Mouse (Mus musculus) hindbrain, embryonic 15.5 days (tissue): Measurements from ENCODE around the gene P4ha2. TPM values are rescaled to one million over a fixed set of nuclear protein-coding genes. Genes with fewer than 3 reads are reported as not detected.

Experiments used
- ATAC-seq: fragments of 200-750 bp; cut with Nextera tagmentation; 2 replicates; pipeline ENCODE4 v1.8.0; 2017; ENCODE audit warnings: low read depth, moderate number of reproducible peaks, moderate TSS enrichment; ENCODE audit not compliant: low FRiP score
- H3K27ac ChIP-seq: fragments of 300-500 bp; sonication (generic); replicated peaks from 2 replicates; pipeline ENCODE4 v1.5.1; 2015; ENCODE audit warnings: mild to moderate bottlenecking, inconsistent platforms
- H3K27me3 ChIP-seq: fragments of 300-500 bp; sonication (generic); 2 replicates; pipeline ENCODE4 v1.6.1; 2015; ENCODE audit warnings: control low read depth, inconsistent platforms
- H3K36me3 ChIP-seq: fragments of 300-500 bp; sonication (generic); 2 replicates; pipeline ENCODE4 v1.6.1; 2015; ENCODE audit warnings: control low read depth, inconsistent platforms
- H3K4me1 ChIP-seq: fragments of 300-500 bp; sonication (generic); replicated peaks from 2 replicates; pipeline ENCODE4 v1.6.1; 2015; ENCODE audit warnings: control low read depth, inconsistent platforms
- H3K4me2 ChIP-seq: fragments of 300-500 bp; sonication (generic); 2 replicates; pipeline ENCODE4 v1.6.1; 2015; ENCODE audit warnings: moderate library complexity, mild to moderate bottlenecking, inconsistent platforms
- H3K4me3 ChIP-seq: fragments of 300-500 bp; sonication (generic); 2 replicates; pipeline ENCODE4 v1.5.1; 2015; ENCODE audit warnings: mild to moderate bottlenecking, inconsistent platforms
- H3K9ac ChIP-seq: fragments of 300-500 bp; sonication (generic); 2 replicates; pipeline ENCODE4 v1.6.1; 2015; ENCODE audit warnings: inconsistent platforms
- H3K9me3 ChIP-seq: fragments of 300-500 bp; sonication (generic); 2 replicates; pipeline ENCODE4 v1.6.1; 2016; ENCODE audit warnings: control low read depth, inconsistent platforms
- whole genome bisulfite sequencing: fragments of 180-500 bp; shearing (Covaris S2); methylation state at CpG from one replicate; pipeline ENCODE4 v1.1.7; 2015; 5-methylcytosine and 5-hydroxymethylcytosine counted together
- polyA plus RNA-seq: library from polyadenylated mRNA; unstranded; fragments of >200 nt; fragmentation: Nextera tagmentation; extraction: Ambion mirVana; gene quantifications from 2 replicates; pipeline ENCODE4 v1.2.1, GENCODE M21; 2015

P4ha2 gene
- polyA plus RNA-seq, 1 experiment from 2014 or later: 9.2 TPM

GRCm38 (mm10) chr11:54071726-54072445 is 28.0 kb upstream of the P4ha2 start:
- 88% methylated on average over 5 of the region's 5 CpGs for WGBS

GRCm38 (mm10) chr11:54073291-54073690 is 26.6 kb upstream of the P4ha2 start:
- Histone ChIP-seq H3K27me3 (no peaks in the 10 kb centered on the region), H3K9me3 (no peaks in the 10 kb centered on the region), H3K4me2 (no peak overlapping the region), H3K4me3 (no peak overlapping the region), H3K4me1 (peaks cover 10% of the 10 kb centered on the region), H3K9ac (no peak overlapping the region), H3K36me3 (no peaks in the 10 kb centered on the region), H3K27ac (no peak overlapping the region)
- 50% methylated on average over 4 of the region's 4 CpGs for WGBS
- ATAC-seq: no peak

More at GRCm38 (mm10) chr11:54071726-54072445, 28.0 kb upstream of the P4ha2 start:
- H3K9ac ChIP-seq: no peak overlapping the region
- H3K27ac ChIP-seq: no peak overlapping the region
- no peak overlapping the region for H3K4me3 ChIP-seq
- no peaks in the 10 kb centered on the region for H3K9me3 ChIP-seq
- H3K36me3 ChIP-seq: no peaks in the 10 kb centered on the region
- no peak overlapping the region for H3K4me2 ChIP-seq
- no peak for ATAC-seq
- 0 out of 2 replicates have a peak, but pooled peaks cover under 1% of the 10 kb centered on the region for H3K27me3 ChIP-seq
- H3K4me1 ChIP-seq: peaks cover 20% of the 10 kb centered on the region

GRCm38 (mm10) chr11:54075353-54075752 is 24.5 kb upstream of the P4ha2 start:
- no peak for ATAC-seq
- Histone ChIP-seq H3K36me3 (no peaks in the 10 kb centered on the region), H3K9ac (no peak overlapping the region), H3K27me3 (no peaks in the 10 kb centered on the region), H3K4me2 (no peak overlapping the region), H3K4me3 (no peak overlapping the region), H3K9me3 (no peaks in the 10 kb centered on the region), H3K4me1 (no peaks in the 10 kb centered on the region), H3K27ac (no peak overlapping the region)
- 72% methylated on average over 6 of the region's 6 CpGs for WGBS

- 71% methylated on average over 1 of the region's 1 CpGs for WGBS
Measured at GRCm38 (mm10) chr11:54076101-54076500, 23.8 kb upstream of the P4ha2 start.

GRCm38 (mm10) chr11:54080435-54080834 is 19.5 kb upstream of the P4ha2 start:
- ATAC-seq: no peak

More at GRCm38 (mm10) chr11:54076101-54076500, 23.8 kb upstream of the P4ha2 start:
- H3K9me3 ChIP-seq: no peaks in the 10 kb centered on the region
- H3K27me3 ChIP-seq: no peaks in the 10 kb centered on the region
- no peaks in the 10 kb centered on the region for H3K4me1 ChIP-seq
- no peak overlapping the region for H3K4me2 ChIP-seq
- no peak overlapping the region for H3K27ac ChIP-seq
- H3K36me3 ChIP-seq: no peaks in the 10 kb centered on the region
- no peak overlapping the region for H3K9ac ChIP-seq
- ATAC-seq: no peak
- H3K4me3 ChIP-seq: no peak overlapping the region

GRCm38 (mm10) chr11:54082725-54083124 is 17.2 kb upstream of the P4ha2 start:
- Histone ChIP-seq H3K36me3 (no peaks in the 10 kb centered on the region), H3K27me3 (no peaks in the 10 kb centered on the region), H3K4me3 (no peak overlapping the region), H3K4me2 (no peak overlapping the region), H3K9ac (no peak overlapping the region), H3K4me1 (no peaks in the 10 kb centered on the region), H3K9me3 (no peaks in the 10 kb centered on the region), H3K27ac (no peak overlapping the region)
- 94% methylated on average over 5 of the region's 5 CpGs for WGBS
- no peak for ATAC-seq

More at GRCm38 (mm10) chr11:54080435-54080834, 19.5 kb upstream of the P4ha2 start:
- Histone ChIP-seq H3K4me1 (no peaks in the 10 kb centered on the region), H3K4me2 (no peak overlapping the region), H3K9ac (no peak overlapping the region), H3K27me3 (no peaks in the 10 kb centered on the region), H3K27ac (no peak overlapping the region), H3K9me3 (no peaks in the 10 kb centered on the region), H3K4me3 (no peak overlapping the region), H3K36me3 (no peaks in the 10 kb centered on the region)
- WGBS: 42% methylated on average over 7 of the region's 7 CpGs

- H3K9ac ChIP-seq: no peak overlapping the region
- ATAC-seq: no peak
- no peaks in the 10 kb centered on the region for H3K9me3 ChIP-seq
- no peaks in the 10 kb centered on the region for H3K36me3 ChIP-seq
- H3K27me3 ChIP-seq: no peaks in the 10 kb centered on the region
- H3K27ac ChIP-seq: no peak overlapping the region
- H3K4me3 ChIP-seq: no peak overlapping the region
- WGBS: 77% methylated on average over 1 of the region's 1 CpGs
- no peak overlapping the region for H3K4me2 ChIP-seq
- H3K4me1 ChIP-seq: no peaks in the 10 kb centered on the region
Measured at GRCm38 (mm10) chr11:54084976-54085375, 14.9 kb upstream of the P4ha2 start.

GRCm38 (mm10) chr11:54085816-54086215 is 14.1 kb upstream of the P4ha2 start:
- H3K27ac ChIP-seq: no peak overlapping the region
- no peaks in the 10 kb centered on the region for H3K36me3 ChIP-seq
- H3K27me3 ChIP-seq: no peaks in the 10 kb centered on the region
- H3K4me2 ChIP-seq: no peak overlapping the region
- 60% methylated on average over 5 of the region's 5 CpGs for whole genome bisulfite sequencing
- ATAC-seq: no peak
- H3K4me1 ChIP-seq: no peaks in the 10 kb centered on the region
- H3K4me3 ChIP-seq: no peak overlapping the region
- H3K9me3 ChIP-seq: no peaks in the 10 kb centered on the region
- no peak overlapping the region for H3K9ac ChIP-seq

- Histone ChIP-seq H3K4me3 (no peak overlapping the region), H3K4me1 (no peaks in the 10 kb centered on the region), H3K9me3 (no peaks in the 10 kb centered on the region), H3K36me3 (no peaks in the 10 kb centered on the region), H3K4me2 (no peak overlapping the region), H3K9ac (no peak overlapping the region), H3K27me3 (no peaks in the 10 kb centered on the region), H3K27ac (no peak overlapping the region)
- ATAC-seq: no peak
- 76% methylated on average over 7 of the region's 7 CpGs for WGBS
Measured at GRCm38 (mm10) chr11:54088253-54088946, 11.5 kb upstream of the P4ha2 start.

- H3K27me3 ChIP-seq: no peaks in the 10 kb centered on the region
- H3K4me3 ChIP-seq: no peak overlapping the region
- H3K36me3 ChIP-seq: no peaks in the 10 kb centered on the region
- WGBS: 43% methylated on average over 5 of the region's 5 CpGs
- H3K9ac ChIP-seq: no peak overlapping the region
- H3K4me1 ChIP-seq: no peaks in the 10 kb centered on the region
- no peak overlapping the region for H3K4me2 ChIP-seq
- no peak overlapping the region for H3K27ac ChIP-seq
- H3K9me3 ChIP-seq: no peaks in the 10 kb centered on the region
- no peak for ATAC-seq
Measured at GRCm38 (mm10) chr11:54088947-54089317, 11.0 kb upstream of the P4ha2 start.

- Histone ChIP-seq H3K4me3 (no peak overlapping the region), H3K36me3 (no peaks in the 10 kb centered on the region), H3K9ac (no peak overlapping the region), H3K27ac (no peak overlapping the region), H3K9me3 (no peaks in the 10 kb centered on the region), H3K4me1 (no peaks in the 10 kb centered on the region), H3K4me2 (no peak overlapping the region), H3K27me3 (no peaks in the 10 kb centered on the region)
- WGBS: 89% methylated on average over 1 of the region's 1 CpGs
- ATAC-seq: no peak
Measured at GRCm38 (mm10) chr11:54090091-54090879, 9.6 kb upstream of the P4ha2 start.

- 53% methylated on average over 8 of the region's 8 CpGs for WGBS
- H3K36me3 ChIP-seq: no peaks in the 10 kb centered on the region
- no peak overlapping the region for H3K9ac ChIP-seq
- no peak for ATAC-seq
- H3K4me2 ChIP-seq: no peak overlapping the region
- no peaks in the 10 kb centered on the region for H3K4me1 ChIP-seq
- no peaks in the 10 kb centered on the region for H3K27me3 ChIP-seq
- H3K27ac ChIP-seq: no peak overlapping the region
- no peak overlapping the region for H3K4me3 ChIP-seq
- no peaks in the 10 kb centered on the region for H3K9me3 ChIP-seq
Measured at GRCm38 (mm10) chr11:54091726-54092125, 8.2 kb upstream of the P4ha2 start.
